Mouse (Mus musculus) olfactory bulb, adult 2 months (tissue): Measurements from ENCODE around the gene Mfap1a.

Experiments used
- CTCF ChIP-seq: fragments of 200-500 bp; IDR thresholded peaks from 2 replicates; pipeline ENCODE4 v1.5.1; 2012; ENCODE audit warnings: low read depth, mild to moderate bottlenecking, low read length, moderate library complexity; ENCODE audit not compliant: insufficient read depth
- POLR2A ChIP-seq: fragments of 200-500 bp; IDR thresholded peaks from 2 replicates; pipeline ENCODE4 v1.6.1; 2012; ENCODE audit warnings: mild to moderate bottlenecking, low read depth, low read length, moderate library complexity; ENCODE audit not compliant: insufficient read depth

DNA sequence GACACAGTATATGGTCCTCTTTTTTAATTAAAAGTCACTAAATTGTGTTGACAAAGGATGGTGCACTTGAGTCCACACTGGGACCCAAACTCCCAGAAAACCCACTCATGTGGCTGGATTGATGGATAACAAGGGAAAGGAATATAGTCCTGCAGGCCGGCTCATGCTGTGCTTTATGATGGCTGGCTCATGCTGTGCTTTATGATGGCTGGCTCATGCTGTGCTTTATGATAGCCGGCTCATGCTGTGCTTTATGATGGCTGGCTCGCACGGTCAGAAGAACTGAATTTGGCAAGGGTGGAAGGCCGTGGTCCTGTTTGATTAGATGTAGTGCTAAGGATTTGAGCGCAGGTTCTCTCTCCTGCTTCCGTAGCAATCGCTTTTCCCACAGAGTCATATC, 22.9 kb downstream of the Mfap1a start:
- TF ChIP-seq CTCF (no peak), POLR2A (no peak)
